Mouse (Mus musculus) stomach, embryonic 16.5 days (tissue): ENCODE measurements at regions not wholly inside any gene's neighbourhood (a gene's known extent, or its start where the extent isn't known, plus 50 kb on each side); places are given as distances from the start of the nearest gene placed in this dataset.

Experiments
- ATAC-seq: fragments of 200-750 bp; cut with Nextera tagmentation; 2 replicates; pipeline ENCODE4 v1.8.0; 2017; ENCODE audit warnings: moderate number of reproducible peaks, moderate TSS enrichment; ENCODE audit not compliant: insufficient read depth, low FRiP score
- H3K27ac ChIP-seq: fragments of 300-500 bp; sonication (generic); 2 replicates; pipeline ENCODE4 v1.5.1; 2014; ENCODE audit warnings: low read length
- H3K27me3 ChIP-seq: fragments of 300-500 bp; sonication (generic); 2 replicates; pipeline ENCODE4 v1.6.1; 2014; ENCODE audit warnings: low read length, control low read depth, mixed read lengths; ENCODE audit not compliant: control insufficient read depth, insufficient read depth
- H3K36me3 ChIP-seq: fragments of 300-500 bp; sonication (generic); 2 replicates; pipeline ENCODE4 v1.6.1; 2014; ENCODE audit warnings: low read length; ENCODE audit not compliant: control insufficient read depth, insufficient read depth
- H3K4me1 ChIP-seq: fragments of 300-500 bp; sonication (generic); 2 replicates; pipeline ENCODE4 v1.6.1; 2014; ENCODE audit warnings: low read length, control low read depth, mixed read lengths; ENCODE audit not compliant: control insufficient read depth, insufficient read depth
- H3K4me2 ChIP-seq: fragments of 300-500 bp; sonication (generic); 2 replicates; pipeline ENCODE4 v1.6.1; 2014; ENCODE audit warnings: low read depth, low read length, mixed read lengths
- H3K4me3 ChIP-seq: fragments of 300-500 bp; sonication (generic); replicated peaks from 2 replicates; pipeline ENCODE4 v1.5.1; 2014; ENCODE audit warnings: mild to moderate bottlenecking, low read length
- H3K9ac ChIP-seq: fragments of 300-500 bp; sonication (generic); 2 replicates; pipeline ENCODE4 v1.6.1; 2014; ENCODE audit warnings: low read length
- H3K9me3 ChIP-seq: fragments of 300-500 bp; sonication (generic); replicated peaks from 2 replicates; pipeline ENCODE4 v1.6.1; 2016; ENCODE audit warnings: low read length, control low read depth; ENCODE audit not compliant: control insufficient read depth
- WGBS: fragments of 180-500 bp; shearing (Covaris S2); extraction: QIAGEN DNeasy Blood & Tissue Kit; methylation state at CpG from one replicate; pipeline ENCODE4 v1.1.7; 2014; 5-methylcytosine and 5-hydroxymethylcytosine counted together

DNA sequence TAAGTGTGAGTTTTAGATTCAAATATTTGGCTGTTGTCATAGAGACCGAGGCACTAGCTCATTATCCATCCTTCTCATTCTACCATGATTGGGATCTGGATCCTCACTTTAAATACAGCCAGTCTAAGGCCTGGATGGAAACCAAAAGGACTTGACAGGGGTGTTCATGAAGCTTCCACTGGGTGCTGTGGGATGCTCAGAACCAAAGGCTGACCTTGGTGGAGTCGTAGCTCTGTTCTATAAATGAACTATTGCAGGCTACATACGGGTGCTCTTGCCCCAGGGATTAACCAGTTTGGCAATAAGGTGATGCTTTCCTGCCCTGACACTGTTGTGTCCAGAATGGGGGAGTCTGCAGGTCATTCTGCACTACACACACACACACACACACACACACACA, 410.2 kb upstream of the Mki67 start:
- H3K27ac ChIP-seq = no peak overlapping the region
- H3K9me3 ChIP-seq = no peaks in the 10 kb centered on the region
- ATAC-seq = no peak
- H3K9ac ChIP-seq = no peak overlapping the region
- H3K4me1 ChIP-seq = no peaks in the 10 kb centered on the region
- no peak overlapping the region for H3K4me3 ChIP-seq
- no peak overlapping the region for H3K4me2 ChIP-seq
- no peaks in the 10 kb centered on the region for H3K27me3 ChIP-seq
- H3K36me3 ChIP-seq = no peaks in the 10 kb centered on the region
- 82% methylated on average over 3 of the region's 3 CpGs for WGBS

DNA sequence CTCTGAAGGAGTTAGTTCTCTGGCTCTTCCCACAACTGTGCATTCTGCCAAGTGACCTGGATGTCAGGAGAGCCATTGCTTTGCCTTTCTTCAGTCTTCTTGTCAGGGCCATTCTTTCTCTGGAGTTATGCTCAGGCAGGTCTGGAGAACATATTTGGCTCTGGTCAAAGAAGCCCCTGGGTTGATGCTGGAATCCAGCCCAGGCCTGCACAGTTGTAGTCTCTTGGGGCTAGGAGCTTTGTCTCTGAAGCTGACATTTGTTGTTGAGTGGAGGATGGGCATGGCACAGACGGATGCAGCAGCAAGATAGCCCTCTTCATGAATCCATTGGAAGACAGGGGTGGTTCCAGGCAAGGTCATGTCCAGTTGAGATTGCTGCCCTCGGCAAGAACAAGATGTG, 411.4 kb upstream of the Mki67 start:
- Histone ChIP-seq H3K27me3 (no peaks in the 10 kb centered on the region), H3K9me3 (no peaks in the 10 kb centered on the region), H3K4me3 (no peak overlapping the region), H3K4me1 (no peaks in the 10 kb centered on the region), H3K9ac (no peak overlapping the region), H3K36me3 (no peaks in the 10 kb centered on the region), H3K27ac (no peak overlapping the region), H3K4me2 (no peak overlapping the region)
- no peak for ATAC-seq
- 58% methylated on average over 2 of the region's 2 CpGs for WGBS

DNA sequence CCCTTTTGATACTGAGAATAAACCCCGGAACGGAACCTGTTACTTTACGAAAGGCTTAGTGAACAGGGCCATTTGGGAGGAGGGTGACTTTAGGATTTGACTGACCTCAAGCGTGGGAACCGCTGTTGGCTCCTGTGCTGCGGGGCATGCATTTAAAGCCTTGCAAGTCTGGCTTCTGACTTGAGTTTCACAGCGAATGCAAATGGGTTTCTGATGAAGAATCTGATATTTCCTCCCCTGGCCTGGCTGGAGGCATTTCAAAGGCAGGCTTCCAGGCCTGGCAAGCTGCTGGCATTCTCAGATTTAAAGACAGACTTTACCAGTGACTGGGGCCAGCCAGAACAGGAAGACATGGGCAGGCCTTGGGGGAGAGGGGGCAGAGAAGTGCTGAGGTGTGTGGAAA, 413.6 kb upstream of the Mki67 start:
- H3K36me3 ChIP-seq = no peaks in the 10 kb centered on the region
- WGBS = 69% methylated on average over 7 of the region's 7 CpGs
- H3K27ac ChIP-seq = no peak overlapping the region
- no peak overlapping the region for H3K4me2 ChIP-seq
- ATAC-seq = no peak
- no peak overlapping the region for H3K4me3 ChIP-seq
- H3K4me1 ChIP-seq = no peaks in the 10 kb centered on the region
- H3K27me3 ChIP-seq = no peaks in the 10 kb centered on the region
- no peaks in the 10 kb centered on the region for H3K9me3 ChIP-seq
- H3K9ac ChIP-seq = no peak overlapping the region

DNA sequence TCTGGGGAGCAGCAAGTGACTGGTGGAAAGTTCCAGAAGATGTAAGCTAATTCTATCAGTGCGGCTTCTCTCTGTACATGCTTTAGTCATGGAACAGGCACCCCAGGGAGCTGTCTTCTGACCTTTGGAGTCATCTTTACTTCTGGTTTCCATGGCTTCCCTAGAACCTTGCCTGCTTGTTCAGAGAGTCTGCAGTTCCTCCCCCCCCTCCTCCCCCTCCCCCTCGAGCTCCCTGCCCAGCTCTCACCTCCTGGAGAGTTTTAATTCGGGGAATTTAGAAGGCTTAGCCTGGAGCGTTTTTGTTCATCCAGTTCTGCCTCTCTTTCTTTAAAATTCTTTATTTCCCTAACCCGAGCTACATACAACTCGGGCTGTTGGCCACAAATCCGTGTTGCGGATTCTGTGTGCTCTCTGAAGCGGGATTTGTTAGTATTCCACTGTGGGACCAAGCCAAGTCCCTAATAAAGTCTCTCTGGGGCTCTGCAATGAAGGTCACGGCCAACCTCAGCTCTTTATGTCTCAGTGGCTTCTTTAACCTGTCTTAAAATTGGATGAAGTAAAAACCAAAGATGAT, 414.6 kb upstream of the Mki67 start:
- Histone ChIP-seq H3K27me3 (no peaks in the 10 kb centered on the region), H3K4me1 (no peaks in the 10 kb centered on the region), H3K9ac (no peak overlapping the region), H3K4me3 (no peak overlapping the region), H3K9me3 (no peaks in the 10 kb centered on the region), H3K4me2 (no peak overlapping the region), H3K27ac (no peak overlapping the region), H3K36me3 (no peaks in the 10 kb centered on the region)
- WGBS = 48% methylated on average over 10 of the region's 10 CpGs
- no peak for ATAC-seq

DNA sequence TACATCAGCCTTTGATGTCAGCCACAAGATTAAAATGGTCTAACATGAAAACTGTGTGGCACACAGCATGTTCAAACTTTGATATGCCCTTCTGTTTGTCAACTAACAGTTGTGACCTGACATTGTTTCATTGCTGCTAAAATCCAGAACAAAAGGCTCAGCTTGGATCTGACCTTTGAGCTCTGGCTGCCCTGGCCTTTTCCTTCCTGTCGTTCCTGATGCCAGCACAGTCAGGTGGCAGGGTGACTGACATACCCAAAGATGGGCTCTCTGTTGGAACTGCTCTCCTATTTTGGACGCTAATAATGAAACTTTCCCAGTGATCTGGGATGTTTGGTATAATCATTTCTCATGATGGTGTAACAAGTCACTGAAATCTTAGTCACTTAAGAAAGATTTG, 416.8 kb upstream of the Mki67 start:
- no peak overlapping the region for H3K27ac ChIP-seq
- H3K9me3 ChIP-seq = no peaks in the 10 kb centered on the region
- no peak for ATAC-seq
- no peak overlapping the region for H3K9ac ChIP-seq
- H3K4me3 ChIP-seq = no peak overlapping the region
- H3K27me3 ChIP-seq = no peaks in the 10 kb centered on the region
- H3K4me2 ChIP-seq = no peak overlapping the region
- WGBS = 64% methylated on average over 2 of the region's 2 CpGs
- H3K4me1 ChIP-seq = no peaks in the 10 kb centered on the region
- H3K36me3 ChIP-seq = no peaks in the 10 kb centered on the region

DNA sequence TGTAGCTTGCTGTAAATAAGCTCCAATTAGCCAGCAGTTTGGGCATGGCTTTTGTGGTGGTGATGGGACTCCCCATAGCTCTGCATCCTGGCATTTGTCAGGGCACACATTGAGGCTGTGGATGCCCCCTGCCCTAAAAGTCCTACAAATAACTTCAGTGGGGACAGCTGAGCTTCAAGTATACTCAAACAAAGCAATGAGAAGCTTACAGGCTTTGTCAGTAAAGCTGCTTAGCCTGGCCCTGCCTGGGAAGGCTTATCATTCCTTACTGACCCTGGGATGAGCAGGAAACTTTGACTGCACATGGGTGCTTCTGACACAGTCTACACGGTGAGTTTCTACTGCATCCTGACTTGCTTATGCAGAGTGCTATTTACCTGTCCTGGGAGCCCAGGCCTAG, 420.5 kb upstream of the Mki67 start:
- 74% methylated on average over 1 of the region's 1 CpGs for WGBS
- no peak overlapping the region for H3K27ac ChIP-seq
- no peaks in the 10 kb centered on the region for H3K27me3 ChIP-seq
- H3K9ac ChIP-seq = no peak overlapping the region
- no peak overlapping the region for H3K4me3 ChIP-seq
- H3K36me3 ChIP-seq = no peaks in the 10 kb centered on the region
- no peak overlapping the region for H3K4me2 ChIP-seq
- H3K4me1 ChIP-seq = no peaks in the 10 kb centered on the region
- no peak for ATAC-seq
- no peaks in the 10 kb centered on the region for H3K9me3 ChIP-seq

DNA sequence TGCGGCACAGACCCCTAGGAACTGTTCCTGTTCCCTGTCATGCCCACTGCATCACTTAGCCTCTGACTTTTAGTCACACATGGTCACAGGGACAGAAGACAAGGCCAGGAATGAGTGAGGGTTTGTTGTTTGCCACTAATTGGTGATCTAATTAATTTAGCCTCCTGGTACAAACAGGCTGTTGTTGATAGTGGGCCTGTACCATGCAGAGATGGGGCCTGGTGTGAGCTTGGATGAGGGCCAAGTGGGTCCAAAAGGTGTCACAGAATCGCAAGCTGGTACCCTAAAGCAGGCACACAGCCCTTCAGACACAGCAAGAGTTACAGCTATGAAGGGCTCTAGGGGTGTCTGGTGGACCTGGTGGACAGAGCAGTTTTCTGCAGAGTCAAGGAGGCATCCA, 421.2 kb upstream of the Mki67 start:
- Histone ChIP-seq H3K27ac (no peak overlapping the region), H3K36me3 (no peaks in the 10 kb centered on the region), H3K9me3 (no peaks in the 10 kb centered on the region), H3K4me2 (no peak overlapping the region), H3K27me3 (no peaks in the 10 kb centered on the region), H3K9ac (no peak overlapping the region), H3K4me3 (no peak overlapping the region), H3K4me1 (no peaks in the 10 kb centered on the region)
- WGBS = 82% methylated on average over 2 of the region's 2 CpGs
- no peak; the same call in 1 of the 2 replicates for ATAC-seq

DNA sequence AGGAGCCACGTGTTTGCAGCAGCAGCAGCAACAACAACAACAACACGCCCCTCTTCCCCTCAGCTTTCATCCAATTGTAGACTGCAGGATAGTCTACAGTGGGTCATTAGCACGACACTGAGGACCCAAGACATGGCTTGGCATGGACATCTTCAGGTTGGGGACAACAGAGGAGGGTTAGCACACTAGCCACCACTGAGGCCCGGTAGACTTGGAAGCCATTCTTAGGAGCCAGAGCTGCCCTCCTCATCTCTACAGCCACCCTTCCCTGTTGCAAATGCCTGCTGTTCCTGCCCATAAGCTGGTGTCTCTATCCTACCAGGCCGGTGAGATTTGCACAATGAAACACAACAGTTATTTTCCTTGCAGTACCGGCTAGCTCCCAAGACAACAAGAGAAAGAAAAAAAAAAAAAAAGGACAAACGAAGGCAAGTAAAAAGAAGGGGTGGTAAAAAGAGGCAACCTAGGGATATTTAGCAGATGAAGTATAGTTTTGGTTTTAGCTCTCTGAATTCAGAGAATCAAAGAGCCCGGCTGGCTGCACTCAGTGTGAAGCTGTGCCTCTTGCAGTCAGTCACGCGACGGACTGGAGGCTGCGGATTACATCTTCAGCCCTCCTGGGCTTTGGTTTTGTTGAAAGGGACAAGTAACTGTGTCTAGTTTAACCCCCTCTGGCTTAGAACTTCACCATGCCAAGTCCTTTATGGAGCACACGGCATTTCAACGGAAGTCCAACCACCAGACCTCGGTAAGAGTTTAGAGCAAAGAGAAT, 421.9 kb upstream of the Mki67 start:
- Histone ChIP-seq H3K36me3 (no peaks in the 10 kb centered on the region), H3K27me3 (no peaks in the 10 kb centered on the region), H3K9ac (no peak overlapping the region), H3K27ac (no peak overlapping the region), H3K9me3 (no peaks in the 10 kb centered on the region), H3K4me2 (no peak overlapping the region), H3K4me1 (no peaks in the 10 kb centered on the region), H3K4me3 (no peak overlapping the region)
- no peak for ATAC-seq
- WGBS = 81% methylated on average over 15 of the region's 15 CpGs

DNA sequence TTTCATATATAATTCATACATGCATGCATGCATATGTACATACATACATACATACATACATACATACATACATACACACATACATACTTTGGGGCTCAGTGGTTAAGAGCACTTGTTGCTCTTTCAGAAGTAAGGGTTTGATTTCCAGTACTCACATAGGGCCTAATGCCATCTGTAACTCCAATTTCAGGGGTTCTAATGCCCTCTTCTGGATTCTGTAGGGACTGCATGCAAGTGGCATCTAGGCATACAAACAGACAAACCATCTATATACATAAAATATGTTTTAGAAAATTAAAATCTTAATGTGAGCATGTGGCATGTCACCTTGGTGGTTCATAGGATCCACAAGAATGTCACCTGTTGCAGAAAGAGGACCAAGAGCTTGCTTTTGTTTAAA, 426.7 kb upstream of the Mki67 start:
- Histone ChIP-seq H3K4me1 (no peaks in the 10 kb centered on the region), H3K36me3 (no peaks in the 10 kb centered on the region), H3K27me3 (peaks cover 3% of the 10 kb centered on the region; the same call in 1 of the 2 replicates), H3K9me3 (no peaks in the 10 kb centered on the region), H3K4me3 (no peak overlapping the region), H3K9ac (no peak overlapping the region), H3K27ac (no peak overlapping the region), H3K4me2 (no peak overlapping the region)
- ATAC-seq = no peak
